8 mouse cellular contexts compared by ENCODE assay signal in genomic region chr2:92370375-92370774, GRCm38 (mm10). TPM values are rescaled to one million over a fixed set of nuclear protein-coding genes. Genes with fewer than 3 reads are reported as not detected.
A peak's percentile ranks its signal among the peaks of the same experiment; 100 is the strongest.
DNase-seq lines count a peak whose midpoint lies in the region; ATAC-seq and TF ChIP-seq lines count a peak whose summit lies in the region.

No protein-coding gene starts in this region.

- no peaks in the 10 kb centered on the region for H3K36me3 ChIP-seq in kidney, adult 2 months (ENCODE audit: control insufficient read depth, insufficient read depth, low read length)
- H3K36me3 ChIP-seq in forebrain, embryonic 15.5 days = no peaks in the 10 kb centered on the region
- no peaks in the 10 kb centered on the region for H3K36me3 ChIP-seq in liver, postnatal 0 days (replicated peaks; ENCODE audit: insufficient read depth, low read length)

- peak overlapping the region; percentile 57 for H3K4me3 ChIP-seq in kidney, adult 2 months (ENCODE audit: insufficient read depth, low read depth, low read length)
- H3K4me3 ChIP-seq in forebrain, embryonic 15.5 days = peak overlapping the region; percentile 22
- H3K4me3 ChIP-seq in liver, postnatal 0 days (ENCODE audit: low read depth, low read length) = peak overlapping the region; percentile 51

- H3K27ac ChIP-seq in kidney, adult 2 months (ENCODE audit: insufficient read depth, low read depth, low read length) = peak overlapping the region; percentile 99
- no peak overlapping the region for H3K27ac ChIP-seq in forebrain, embryonic 15.5 days (replicated peaks)
- no peak overlapping the region for H3K27ac ChIP-seq in liver, postnatal 0 days (ENCODE audit: low read depth)

- no peaks in the 10 kb centered on the region for H3K9me3 ChIP-seq in forebrain, embryonic 15.5 days
- H3K9me3 ChIP-seq in liver, postnatal 0 days (ENCODE audit: low read length) = no peaks in the 10 kb centered on the region

- 10% methylated on average over 19 of the region's 19 CpGs for WGBS in kidney, adult 2 months
- 12% methylated on average over 18 of the region's 19 CpGs for WGBS in forebrain, embryonic 15.5 days
- 14% methylated on average over 19 of the region's 19 CpGs for WGBS in liver, postnatal 0 days (ENCODE audit: insufficient replicate concordance)

- intact Hi-C loops in left cerebral cortex, postnatal 36 days (cut with DNase I) = no loop called here

- DNase-seq in kidney, adult 2 months = no peak
- DNase-seq in kidney, postnatal 10 days = no peak
- peak; percentile 33 to 36 for DNase-seq in cerebellum, adult 18-20 months
- DNase-seq in liver, postnatal 0 days = no peak
- DNase-seq in thymus, postnatal 10 days (ENCODE audit: low spot score in 2 of 2) = no peak
- no peak for DNase-seq in spleen, postnatal 14 days (ENCODE audit: low spot score in 2 of 2)
- no peak for DNase-seq in left cerebral cortex, postnatal 36 days (ENCODE audit: low spot score in 2 of 2)

- H3K4me1 ChIP-seq in kidney, adult 2 months (ENCODE audit: control insufficient read depth, insufficient read depth, low read length) = peaks cover 29% of the 10 kb centered on the region
- H3K4me1 ChIP-seq in forebrain, embryonic 15.5 days = peaks cover 44% of the 10 kb centered on the region
- H3K4me1 ChIP-seq in liver, postnatal 0 days (ENCODE audit: insufficient read depth) = peaks cover 15% of the 10 kb centered on the region

- no peak for TF ChIP-seq POLR2A in kidney, adult 2 months (IDR thresholded peaks at IDR 0.05; ENCODE audit: low read depth, low read length)

- H3K9ac ChIP-seq in forebrain, embryonic 15.5 days (replicated peaks) = 0 out of 2 replicates have a peak overlapping the region, but pooled peaks have one; percentile 30
- peak overlapping the region; percentile 65 for H3K9ac ChIP-seq in liver, postnatal 0 days (replicated peaks)

- no peak for TF ChIP-seq EP300 in liver, postnatal 0 days (IDR thresholded peaks at IDR 0.05; ENCODE audit: low read depth)

- ATAC-seq in forebrain, embryonic 15.5 days (replicated peaks) = no peak
- ATAC-seq in liver, postnatal 0 days = no peak

- H3K27me3 ChIP-seq in kidney, adult 2 months (replicated peaks; ENCODE audit: control insufficient read depth, insufficient read depth, low read length) = no peaks in the 10 kb centered on the region
- H3K27me3 ChIP-seq in forebrain, embryonic 15.5 days = peaks cover 11% of the 10 kb centered on the region; the same call in 1 of the 2 replicates
- H3K27me3 ChIP-seq in liver, postnatal 0 days (ENCODE audit: insufficient read depth, low read length) = peaks cover 20% of the 10 kb centered on the region

- TF ChIP-seq CTCF in kidney, adult 2 months (conservative IDR thresholded peaks at IDR 0.05; ENCODE audit: insufficient read depth, insufficient read length, low read depth, low read length) = no peak
- TF ChIP-seq CTCF in liver, postnatal 0 days (IDR thresholded peaks at IDR 0.05; ENCODE audit: low read depth) = no peak

- peak overlapping the region; percentile 37 for H3K4me2 ChIP-seq in forebrain, embryonic 15.5 days (replicated peaks)
- peak overlapping the region; percentile 82 for H3K4me2 ChIP-seq in liver, postnatal 0 days (ENCODE audit: low read depth, low read length)

RNA-seq across cellular contexts. Expression of gene Pex16, which starts 4.1 kb away (rescaled TPM):
- 81.9 and 92.5 TPM in 2 replicates for polyA plus RNA-seq in kidney, adult 2 months (2012; rRNA removed)
- 36.8 and 41.2 TPM in 2 replicates for polyA plus RNA-seq in forebrain, embryonic 15.5 days (2015; fragmentation: Nextera tagmentation; extraction: Ambion mirVana)
- 90.6 and 95.6 TPM in 2 replicates for polyA plus RNA-seq in liver, postnatal 0 days (2015; fragmentation: Nextera tagmentation; extraction: Ambion mirVana)
- total RNA-seq in left cerebral cortex, postnatal 36 days (2021) = 10 to 100 TPM; 33.4 to 34.1 TPM

RNA-seq across cellular contexts. Expression of gene Large2, which starts 4.3 kb away (rescaled TPM):
- polyA plus RNA-seq in kidney, adult 2 months (2012; rRNA removed) = 54.1 and 70.7 TPM in 2 replicates
- 1.5 and 2.6 TPM in 2 replicates for polyA plus RNA-seq in forebrain, embryonic 15.5 days (2015; fragmentation: Nextera tagmentation; extraction: Ambion mirVana)
- 2.7 and 3.5 TPM in 2 replicates for polyA plus RNA-seq in liver, postnatal 0 days (2015; fragmentation: Nextera tagmentation; extraction: Ambion mirVana)
- total RNA-seq in left cerebral cortex, postnatal 36 days (2021) = under 1 TPM; 0.47 to 0.97 TPM

RNA-seq across cellular contexts. Expression of gene 1700029I15Rik, which starts 12.0 kb away (rescaled TPM):
- polyA plus RNA-seq in kidney, adult 2 months (2012; rRNA removed) = 4.3 and 5.3 TPM in 2 replicates
- polyA plus RNA-seq in forebrain, embryonic 15.5 days (2015; fragmentation: Nextera tagmentation; extraction: Ambion mirVana) = 6.8 and 10.6 TPM in 2 replicates
- 1.9 and 2.1 TPM in 2 replicates for polyA plus RNA-seq in liver, postnatal 0 days (2015; fragmentation: Nextera tagmentation; extraction: Ambion mirVana)
- total RNA-seq in left cerebral cortex, postnatal 36 days (2021) = 1 to 10 TPM; 3.6 to 4.2 TPM

RNA-seq across cellular contexts. Expression of gene Mapk8ip1, which starts 30.7 kb away (rescaled TPM):
- polyA plus RNA-seq in kidney, adult 2 months (2012; rRNA removed) = 41.5 and 49.3 TPM in 2 replicates
- polyA plus RNA-seq in forebrain, embryonic 15.5 days (2015; fragmentation: Nextera tagmentation; extraction: Ambion mirVana) = 119 and 120 TPM in 2 replicates
- 2.6 and 2.8 TPM in 2 replicates for polyA plus RNA-seq in liver, postnatal 0 days (2015; fragmentation: Nextera tagmentation; extraction: Ambion mirVana)
- 100 to 1,000 TPM; 344 to 389 TPM for total RNA-seq in left cerebral cortex, postnatal 36 days (2021)

Comparison
In these comparisons a context has a peak if more than half of its experiments do, and no peak if none do; other contexts are left out.
1. DNase-seq: peak in cerebellum, adult 18-20 months (2 of 2); none in kidney, adult 2 months (single experiment), kidney, postnatal 10 days (single experiment), liver, postnatal 0 days (single experiment), thymus, postnatal 10 days (0 of 2), spleen, postnatal 14 days (0 of 2) and left cerebral cortex, postnatal 36 days (0 of 2).
2. RNA of gene Large2, which starts 4.3 kb away (polyA plus RNA-seq): 54.1 to 70.7 TPM in kidney, adult 2 months; 2.7 to 3.5 TPM in liver, postnatal 0 days and 1.5 to 2.6 TPM in forebrain, embryonic 15.5 days; every median in the first group is over 10 times any median in the second.
3. Peak in every context shown above with its lines, with median percentiles within 50 percentile points of each other: H3K4me3 ChIP-seq.